Mouse (Mus musculus) stomach, embryonic 14.5 days (tissue): ENCODE measurements at regions not wholly inside any gene's neighbourhood (a gene's known extent, or its start where the extent isn't known, plus 50 kb on each side); places are given as distances from the start of the nearest gene placed in this dataset.

Experiments used
- ATAC-seq: fragments of 200-750 bp; cut with Nextera tagmentation; 2 replicates; pipeline ENCODE4 v1.8.0; 2017; ENCODE audit warnings: low read depth, moderate TSS enrichment; ENCODE audit not compliant: insufficient number of reproducible peaks, insufficient read depth, low FRiP score
- H3K27ac ChIP-seq: fragments of 300-500 bp; sonication (generic); 2 replicates; pipeline ENCODE4 v1.5.1; 2014; ENCODE audit warnings: mild to moderate bottlenecking, low read length, moderate library complexity, mixed read lengths
- H3K27me3 ChIP-seq: fragments of 300-500 bp; sonication (generic); 2 replicates; pipeline ENCODE4 v1.6.1; 2014; ENCODE audit warnings: low read length, control low read depth, mixed read lengths; ENCODE audit not compliant: control insufficient read depth, insufficient read depth
- H3K36me3 ChIP-seq: fragments of 300-500 bp; sonication (generic); 2 replicates; pipeline ENCODE4 v1.6.1; 2014; ENCODE audit warnings: mild to moderate bottlenecking, control low read depth, low read length, moderate library complexity, mixed read lengths; ENCODE audit not compliant: control insufficient read depth, insufficient read depth
- H3K4me1 ChIP-seq: fragments of 300-500 bp; sonication (generic); 2 replicates; pipeline ENCODE4 v1.6.1; 2014; ENCODE audit warnings: low read length, control low read depth, mixed read lengths; ENCODE audit not compliant: control insufficient read depth, insufficient read depth
- H3K4me2 ChIP-seq: fragments of 300-500 bp; sonication (generic); replicated peaks from 2 replicates; pipeline ENCODE4 v1.6.1; 2014; ENCODE audit warnings: low read depth, low read length, control low read depth
- H3K4me3 ChIP-seq: fragments of 300-500 bp; sonication (generic); 2 replicates; pipeline ENCODE4 v1.5.1; 2014; ENCODE audit warnings: low read depth, low read length, control low read depth
- H3K9ac ChIP-seq: fragments of 300-500 bp; sonication (generic); replicated peaks from 2 replicates; pipeline ENCODE4 v1.6.1; 2014; ENCODE audit warnings: low read depth, mild to moderate bottlenecking, control low read depth, low read length, moderate library complexity, mixed read lengths
- H3K9me3 ChIP-seq: fragments of 300-500 bp; sonication (generic); 2 replicates; pipeline ENCODE4 v1.6.1; 2016; ENCODE audit warnings: low read depth, low read length, control low read depth; ENCODE audit not compliant: control insufficient read depth
- WGBS: fragments of 180-500 bp; shearing (Covaris S2); extraction: QIAGEN DNeasy Blood & Tissue Kit; methylation state at CpG from one replicate; pipeline ENCODE4 v1.1.7; 2014; 5-methylcytosine and 5-hydroxymethylcytosine counted together

DNA sequence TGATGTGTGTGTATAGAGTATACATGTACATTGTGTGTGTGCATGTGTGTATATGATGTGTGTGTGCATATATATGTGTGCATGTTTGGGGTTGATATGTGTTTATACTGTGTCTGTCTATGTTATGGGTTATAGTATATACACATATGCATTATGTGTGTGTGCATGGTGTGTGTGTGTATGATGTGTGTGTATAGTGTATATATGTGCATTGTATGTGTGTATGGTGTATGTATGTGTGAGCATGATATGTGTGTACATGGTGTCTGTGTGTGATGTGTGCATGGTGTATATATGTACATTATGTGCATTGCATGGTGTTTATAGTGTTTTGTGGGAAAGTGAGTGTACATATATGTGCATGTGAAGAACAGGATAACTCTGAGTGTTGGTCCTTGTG lies 90.4 kb upstream of the Sp4 start:
- no peak overlapping the region for H3K4me3 ChIP-seq
- no peak overlapping the region for H3K27ac ChIP-seq
- H3K9ac ChIP-seq = no peak overlapping the region
- no peaks in the 10 kb centered on the region for H3K4me1 ChIP-seq
- no peaks in the 10 kb centered on the region for H3K36me3 ChIP-seq
- H3K9me3 ChIP-seq = no peaks in the 10 kb centered on the region
- H3K4me2 ChIP-seq = no peak overlapping the region
- no peak for ATAC-seq
- no peaks in the 10 kb centered on the region for H3K27me3 ChIP-seq

DNA sequence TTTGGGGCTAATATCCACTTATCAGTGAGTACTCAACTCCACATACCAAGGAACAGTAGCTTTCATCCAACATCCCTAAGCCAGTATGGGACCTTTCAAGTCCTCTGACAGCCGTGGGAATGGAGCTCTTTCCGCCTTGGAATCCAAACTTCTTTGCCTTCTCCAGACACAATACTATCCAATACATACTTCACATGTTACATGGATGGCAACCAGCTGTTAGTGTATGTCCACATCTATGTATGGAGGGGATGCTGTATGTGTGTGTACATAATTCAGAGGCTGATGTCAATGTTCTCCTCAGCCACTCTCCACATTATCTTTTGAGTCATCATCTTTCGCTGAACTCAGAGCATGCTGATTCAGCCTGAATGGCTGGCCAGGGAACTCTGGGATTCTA lies 79.8 kb upstream of the Sp4 start:
- Histone ChIP-seq H3K9ac (no peak overlapping the region), H3K27ac (no peak overlapping the region), H3K27me3 (no peaks in the 10 kb centered on the region), H3K4me3 (no peak overlapping the region), H3K36me3 (no peaks in the 10 kb centered on the region), H3K4me2 (no peak overlapping the region), H3K4me1 (no peaks in the 10 kb centered on the region), H3K9me3 (no peaks in the 10 kb centered on the region)
- 80% methylated on average over 3 of the region's 3 CpGs for WGBS
- ATAC-seq = 0 out of 2 replicates have a peak, but pooled peaks have one; percentile 28

DNA sequence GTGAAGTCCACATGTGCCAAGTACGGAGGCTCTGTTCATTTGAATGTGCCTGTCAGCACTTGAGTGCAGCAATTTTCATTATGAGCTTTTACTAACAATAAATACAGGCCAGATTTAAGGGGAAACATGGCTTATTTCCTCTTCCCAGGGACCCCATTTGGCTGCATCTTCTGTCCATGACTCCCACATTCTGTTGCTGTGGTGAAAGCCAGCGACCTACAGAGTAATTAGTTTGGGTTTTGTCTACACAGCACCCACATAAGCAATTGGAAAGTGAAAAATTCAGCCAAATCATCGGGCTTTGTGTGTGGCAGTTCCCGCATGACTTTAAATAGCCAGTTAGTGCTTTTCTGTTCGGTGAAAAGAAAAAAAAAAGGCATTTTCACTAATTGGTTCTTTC lies 76.7 kb upstream of the Sp4 start:
- H3K36me3 ChIP-seq = no peaks in the 10 kb centered on the region
- H3K4me1 ChIP-seq = no peaks in the 10 kb centered on the region
- 83% methylated on average over 5 of the region's 5 CpGs for WGBS
- H3K27ac ChIP-seq = no peak overlapping the region
- H3K27me3 ChIP-seq = no peaks in the 10 kb centered on the region
- no peak for ATAC-seq
- H3K4me2 ChIP-seq = no peak overlapping the region
- no peaks in the 10 kb centered on the region for H3K9me3 ChIP-seq
- H3K4me3 ChIP-seq = no peak overlapping the region
- H3K9ac ChIP-seq = no peak overlapping the region

DNA sequence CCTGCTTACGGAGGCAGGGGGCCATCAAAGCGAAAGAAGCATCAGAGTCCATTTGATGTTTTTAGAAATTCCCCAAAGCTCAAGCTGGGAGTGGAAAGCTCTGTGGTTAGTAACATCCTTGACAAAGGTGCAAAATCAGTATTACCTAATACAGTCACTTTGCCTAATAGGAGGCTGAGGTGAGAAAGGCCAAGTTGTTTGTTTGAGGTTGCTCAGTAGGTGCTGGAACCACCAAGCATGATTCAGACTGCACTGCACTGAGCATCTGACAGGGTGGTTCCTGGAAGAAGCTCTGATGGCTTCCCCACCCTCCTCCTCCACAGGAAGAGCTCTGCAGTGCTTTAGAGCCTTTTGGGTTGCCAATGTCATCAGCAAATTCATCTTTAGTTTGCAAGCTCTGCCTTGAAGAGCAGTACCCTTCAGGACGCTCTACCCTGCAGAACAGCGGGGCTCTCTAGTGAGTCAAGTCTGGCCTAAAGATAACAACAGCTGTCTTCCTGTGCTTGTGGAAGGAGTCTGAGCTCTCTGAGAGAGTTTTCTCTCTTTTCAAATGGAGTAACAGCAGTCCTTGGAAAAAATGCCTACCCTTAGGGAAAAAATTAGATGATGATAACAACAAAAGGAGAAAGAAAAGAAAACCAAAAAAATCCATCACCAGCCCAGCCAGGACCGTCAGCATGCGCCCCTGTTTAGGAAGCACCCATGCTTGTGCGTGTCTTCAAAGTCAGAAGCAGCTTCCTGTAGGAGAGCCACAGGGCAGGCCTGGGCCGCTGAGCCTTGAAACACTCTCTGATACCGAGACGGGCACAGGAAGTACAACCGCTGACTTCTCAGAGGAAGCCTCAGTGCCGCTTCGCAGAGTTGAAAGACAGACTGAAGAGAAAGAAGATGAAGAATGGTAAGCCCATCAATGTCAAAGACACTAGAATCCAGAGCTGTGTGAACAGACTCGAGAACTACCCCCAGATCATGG lies 75.6 kb upstream of the Sp4 start:
- Histone ChIP-seq H3K4me3 (no peak overlapping the region), H3K36me3 (no peaks in the 10 kb centered on the region), H3K9ac (no peak overlapping the region), H3K27me3 (no peaks in the 10 kb centered on the region), H3K4me2 (no peak overlapping the region), H3K9me3 (no peaks in the 10 kb centered on the region), H3K4me1 (no peaks in the 10 kb centered on the region), H3K27ac (no peak overlapping the region)
- 75% methylated on average over 14 of the region's 14 CpGs for WGBS
- no peak for ATAC-seq

DNA sequence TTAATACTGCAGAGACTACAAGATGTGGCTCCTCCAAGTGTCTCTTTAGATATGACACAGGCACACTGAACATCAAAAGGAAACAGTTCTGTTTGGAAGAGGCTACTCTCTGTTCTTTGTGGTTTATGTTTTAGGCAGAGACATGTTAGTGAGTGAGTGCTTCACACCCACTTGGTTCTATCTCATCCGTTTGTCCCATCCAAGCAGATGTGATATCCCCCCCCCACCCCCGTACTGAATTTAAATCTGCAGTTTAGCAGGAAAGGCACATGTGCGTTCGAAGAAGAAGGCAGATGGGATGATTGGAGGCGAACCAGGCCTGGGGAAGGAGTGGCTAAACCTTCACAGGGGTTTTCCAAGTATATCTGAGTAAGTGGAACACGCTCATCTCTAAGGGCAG lies 72.0 kb upstream of the Sp4 start:
- no peak overlapping the region for H3K27ac ChIP-seq
- H3K4me1 ChIP-seq = no peaks in the 10 kb centered on the region
- H3K36me3 ChIP-seq = no peaks in the 10 kb centered on the region
- no peak for ATAC-seq
- WGBS = 84% methylated on average over 6 of the region's 6 CpGs
- no peak overlapping the region for H3K9ac ChIP-seq
- no peak overlapping the region for H3K4me3 ChIP-seq
- H3K9me3 ChIP-seq = no peaks in the 10 kb centered on the region
- no peak overlapping the region for H3K4me2 ChIP-seq
- H3K27me3 ChIP-seq = no peaks in the 10 kb centered on the region

DNA sequence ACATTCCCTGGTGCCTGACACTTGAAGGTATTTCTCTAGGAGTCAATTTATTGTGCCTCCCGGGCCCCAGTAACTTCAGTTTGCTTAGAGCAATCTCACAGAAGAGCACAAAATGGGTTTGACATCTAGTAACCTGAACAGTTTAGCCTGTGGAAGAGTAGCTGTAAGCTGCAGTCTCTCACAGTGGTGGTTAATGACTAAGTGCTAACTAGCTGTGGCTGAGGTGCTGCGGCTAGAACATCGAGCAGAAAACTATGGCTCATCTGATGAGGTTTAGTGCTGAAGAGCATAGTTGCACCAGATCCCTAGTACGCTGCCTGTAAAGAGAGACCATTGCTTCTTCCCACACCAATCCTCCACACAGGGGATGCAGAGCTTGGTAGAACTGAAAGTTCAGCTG lies 70.7 kb upstream of the Sp4 start:
- no peak overlapping the region for H3K27ac ChIP-seq
- H3K4me2 ChIP-seq = no peak overlapping the region
- no peaks in the 10 kb centered on the region for H3K4me1 ChIP-seq
- no peak overlapping the region for H3K4me3 ChIP-seq
- H3K9me3 ChIP-seq = no peaks in the 10 kb centered on the region
- ATAC-seq = no peak
- H3K27me3 ChIP-seq = no peaks in the 10 kb centered on the region
- H3K36me3 ChIP-seq = no peaks in the 10 kb centered on the region
- 82% methylated on average over 4 of the region's 4 CpGs for WGBS
- no peak overlapping the region for H3K9ac ChIP-seq

DNA sequence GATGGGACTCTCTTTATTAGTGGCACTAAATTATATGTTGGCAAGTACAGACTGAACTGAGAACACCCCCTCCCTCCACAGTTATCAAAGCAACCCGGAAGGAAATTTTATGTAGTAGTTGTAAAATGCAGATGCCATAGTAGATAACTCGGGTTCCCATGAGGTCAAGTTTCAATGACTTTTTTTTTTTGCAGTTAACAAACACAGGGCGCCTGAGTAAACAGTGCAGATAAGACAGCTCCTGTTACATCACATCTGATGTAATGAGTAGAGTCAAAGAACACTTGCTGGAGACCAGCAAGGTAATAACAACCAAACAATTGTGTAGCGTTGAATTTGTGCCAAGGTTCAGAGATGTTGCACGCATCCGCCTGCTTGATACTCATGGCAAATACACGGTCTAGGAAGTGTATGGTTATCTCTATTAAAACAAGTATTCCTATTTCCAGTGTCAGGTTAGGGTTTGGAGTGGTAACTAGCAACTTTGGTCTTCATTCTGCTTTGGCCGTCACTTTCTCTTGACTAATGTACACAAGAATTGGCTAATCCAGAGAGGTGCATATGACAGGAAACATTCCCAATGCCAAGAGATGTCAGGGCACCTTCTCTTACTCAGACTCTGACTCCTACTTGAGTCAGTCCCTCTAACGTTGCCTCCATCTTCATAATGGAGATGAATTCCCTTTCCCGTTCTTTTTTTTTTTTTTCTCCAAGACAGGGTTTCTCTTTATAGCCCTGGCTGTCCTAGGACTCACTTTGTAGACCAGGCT lies 66.3 kb upstream of the Sp4 start:
- H3K9me3 ChIP-seq = no peaks in the 10 kb centered on the region
- WGBS = 60% methylated on average over 10 of the region's 10 CpGs
- no peak overlapping the region for H3K4me3 ChIP-seq
- H3K4me2 ChIP-seq = no peak overlapping the region
- no peaks in the 10 kb centered on the region for H3K36me3 ChIP-seq
- H3K27ac ChIP-seq = no peak overlapping the region
- H3K4me1 ChIP-seq = no peaks in the 10 kb centered on the region
- no peak overlapping the region for H3K9ac ChIP-seq
- no peak for ATAC-seq
- H3K27me3 ChIP-seq = no peaks in the 10 kb centered on the region

DNA sequence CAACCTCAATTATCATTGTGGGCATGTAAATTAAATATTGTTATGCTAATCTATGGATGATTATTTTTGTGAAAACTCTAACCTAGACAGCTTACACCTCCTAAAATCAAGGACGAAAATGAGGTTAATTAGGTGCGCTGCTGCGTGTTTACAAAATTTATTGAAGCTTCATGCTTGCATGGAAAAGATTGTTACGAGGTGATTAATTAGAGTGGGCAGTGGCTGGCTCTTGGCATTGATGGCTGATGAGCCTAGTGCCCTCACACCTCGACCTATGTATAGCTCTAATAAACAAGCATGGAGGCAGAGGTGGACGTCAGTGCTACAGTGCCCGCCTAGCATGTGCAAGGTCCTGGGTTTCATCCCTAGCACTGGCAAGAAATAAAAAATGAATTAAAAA lies 51.6 kb upstream of the Sp4 start:
- Histone ChIP-seq H3K4me2 (no peak overlapping the region), H3K9me3 (no peaks in the 10 kb centered on the region), H3K36me3 (no peaks in the 10 kb centered on the region), H3K4me1 (no peaks in the 10 kb centered on the region), H3K27ac (no peak overlapping the region), H3K4me3 (no peak overlapping the region), H3K27me3 (no peaks in the 10 kb centered on the region), H3K9ac (no peak overlapping the region)
- ATAC-seq = no peak
- WGBS = 84% methylated on average over 7 of the region's 7 CpGs
